Mouse (Mus musculus) kidney, postnatal 25 days (tissue): ENCODE measurements around the gene Ranbp6.

Source experiments
- DNase-seq, 2 experiments: peaks; one replicate each; pipeline ENCODE4 v3.0.0; 2021; ENCODE audit warnings: mixed read lengths in 2 of 2

Ranbp6 gene

GRCm38 (mm10) chr19:29812581-29813460, at the start of gene Ranbp6:
Gene Ranbp6 (minus strand): TSS chr19:29812974.
- DNase-seq, result peak; percentile 92 to 95

- no peak for DNase-seq
Observed at GRCm38 (mm10) chr19:29860816-29861215, 48.0 kb upstream of the Ranbp6 start.

GRCm38 (mm10) chr19:29857267-29857666, 44.5 kb upstream of the Ranbp6 start:
- DNase-seq, result no peak

- no peak for DNase-seq
Observed at GRCm38 (mm10) chr19:29853711-29854110, 40.9 kb upstream of the Ranbp6 start.

- DNase-seq, result no peak
Observed at GRCm38 (mm10) chr19:29851036-29851690, 38.4 kb upstream of the Ranbp6 start.

- DNase-seq, result no peak
Observed at GRCm38 (mm10) chr19:29849924-29850551, 37.3 kb upstream of the Ranbp6 start.

- no peak for DNase-seq
Observed at GRCm38 (mm10) chr19:29844036-29844661, 31.4 kb upstream of the Ranbp6 start.

- DNase-seq, result no peak
Observed at GRCm38 (mm10) chr19:29843641-29844035, 30.9 kb upstream of the Ranbp6 start.

GRCm38 (mm10) chr19:29842973-29843372, 30.2 kb upstream of the Ranbp6 start:
- DNase-seq, result peak in 1 of 2 experiments; percentile 2

GRCm38 (mm10) chr19:29840642-29841041, 27.9 kb upstream of the Ranbp6 start:
- DNase-seq, result no peak

GRCm38 (mm10) chr19:29838636-29839135, 25.9 kb upstream of the Ranbp6 start:
- DNase-seq, result no peak

GRCm38 (mm10) chr19:29838171-29838570, 25.4 kb upstream of the Ranbp6 start:
- no peak for DNase-seq

- no peak for DNase-seq
Observed at GRCm38 (mm10) chr19:29835364-29836034, 22.7 kb upstream of the Ranbp6 start.

- no peak for DNase-seq
Observed at GRCm38 (mm10) chr19:29830911-29831310, 18.1 kb upstream of the Ranbp6 start.

- DNase-seq, result no peak
Observed at GRCm38 (mm10) chr19:29828558-29828957, 15.8 kb upstream of the Ranbp6 start.

- peak; percentile 45 to 59 for DNase-seq
Observed at GRCm38 (mm10) chr19:29826686-29827085, 13.9 kb upstream of the Ranbp6 start.

GRCm38 (mm10) chr19:29825003-29825402, 12.2 kb upstream of the Ranbp6 start:
- no peak for DNase-seq

- peak; percentile 74 to 86 for DNase-seq
Observed at GRCm38 (mm10) chr19:29824034-29824700, 11.4 kb upstream of the Ranbp6 start.

- DNase-seq, result peak; percentile 14 to 72
Observed at GRCm38 (mm10) chr19:29823456-29824010, 10.8 kb upstream of the Ranbp6 start.

GRCm38 (mm10) chr19:29820966-29821365, 8.2 kb upstream of the Ranbp6 start:
- DNase-seq, result peak in 1 of 2 experiments; percentile 69

GRCm38 (mm10) chr19:29810022-29810421, 2.8 kb downstream of the Ranbp6 start:
- no peak for DNase-seq
